Mouse (Mus musculus) limb, embryonic 10.5 days (tissue): ENCODE measurements at regions not wholly inside any gene's neighbourhood (a gene's known extent, or its start where the extent isn't known, plus 50 kb on each side); places are given as distances from the start of the nearest gene placed in this dataset.

Source experiments
- DNase-seq: peaks from one replicate; pipeline ENCODE4 v3.0.0-alpha.2; 2017; ENCODE audit warnings: low spot score
- H3K27ac ChIP-seq: fragments of 300-500 bp; sonication (generic); 2 replicates; pipeline ENCODE4 v1.5.1; 2016; ENCODE audit warnings: mild to moderate bottlenecking
- H3K27me3 ChIP-seq: fragments of 300-500 bp; sonication (generic); 2 replicates; pipeline ENCODE4 v1.6.1; 2016; ENCODE audit warnings: low read depth, mild to moderate bottlenecking; ENCODE audit not compliant: poor library complexity, severe bottlenecking
- H3K36me3 ChIP-seq: fragments of 300-500 bp; sonication (generic); 2 replicates; pipeline ENCODE4 v1.6.1; 2016; ENCODE audit warnings: mild to moderate bottlenecking, moderate library complexity
- H3K4me1 ChIP-seq: fragments of 300-500 bp; sonication (generic); 2 replicates; pipeline ENCODE4 v1.6.1; 2016
- H3K4me3 ChIP-seq: fragments of 300-500 bp; sonication (generic); 2 replicates; pipeline ENCODE4 v1.5.1; 2016; ENCODE audit warnings: mild to moderate bottlenecking, moderate library complexity
- H3K9me3 ChIP-seq: fragments of 300-500 bp; sonication (generic); replicated peaks from 2 replicates; pipeline ENCODE4 v1.6.1; 2016; ENCODE audit warnings: mild to moderate bottlenecking
- WGBS: fragments of 180-500 bp; shearing (Covaris S2); methylation state at CpG from one replicate; pipeline ENCODE4 v1.1.7; 2016; 5-methylcytosine and 5-hydroxymethylcytosine counted together

DNA sequence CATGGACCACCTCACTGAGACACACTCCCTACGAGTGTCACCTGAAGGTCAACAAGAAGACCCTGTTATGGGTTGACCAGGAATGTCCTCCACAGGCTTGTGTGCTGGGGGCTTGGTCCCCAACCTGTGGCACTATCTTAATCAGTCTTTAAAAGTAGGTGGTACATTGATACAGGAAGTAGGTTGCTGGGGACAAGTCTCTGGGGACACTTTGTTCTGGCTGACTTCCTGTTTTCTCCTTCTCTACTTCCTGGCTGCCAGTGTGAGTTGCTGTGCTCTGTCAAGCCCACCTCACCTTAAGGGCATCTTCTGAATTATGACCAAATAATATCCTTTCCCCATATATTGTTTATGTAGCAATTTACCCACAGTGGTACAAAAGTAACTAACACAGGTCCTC is 96.1 kb downstream of the Cct6b start:
- Histone ChIP-seq H3K9me3 (no peaks in the 10 kb centered on the region), H3K36me3 (no peaks in the 10 kb centered on the region), H3K4me1 (no peaks in the 10 kb centered on the region), H3K27ac (no peak overlapping the region), H3K4me3 (no peak overlapping the region), H3K27me3 (0 out of 2 replicates have a peak, but pooled peaks cover 4% of the 10 kb centered on the region)
- 89% methylated on average over 1 of the region's 1 CpGs for WGBS
- DNase-seq: no peak

DNA sequence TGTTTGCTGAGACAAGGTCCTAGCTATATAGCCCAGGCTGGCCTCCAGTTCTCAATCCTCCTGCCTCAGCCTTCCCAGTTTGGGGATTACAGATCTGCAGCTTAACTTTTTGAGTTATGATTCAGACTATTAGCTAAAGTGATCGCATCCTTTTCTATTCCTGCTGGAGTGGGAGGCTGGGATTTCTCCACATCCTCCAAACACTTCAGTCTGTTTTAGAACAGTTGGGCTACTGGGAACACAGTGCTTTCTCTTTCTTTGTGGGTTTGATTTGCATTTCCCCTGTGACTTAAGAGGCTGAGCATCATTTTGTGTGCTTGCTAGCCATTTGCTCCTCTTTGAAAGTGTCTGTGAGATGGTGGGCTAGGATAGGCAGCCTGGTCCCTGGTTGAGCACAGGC is 100.0 kb downstream of the Cct6b start:
- Histone ChIP-seq H3K27me3 (peaks cover 4% of the 10 kb centered on the region; the same call in 1 of the 2 replicates), H3K4me1 (no peaks in the 10 kb centered on the region), H3K27ac (no peak overlapping the region), H3K4me3 (no peak overlapping the region), H3K9me3 (no peaks in the 10 kb centered on the region), H3K36me3 (no peaks in the 10 kb centered on the region)
- no peak for DNase-seq
- whole genome bisulfite sequencing: 88% methylated on average over 1 of the region's 1 CpGs

DNA sequence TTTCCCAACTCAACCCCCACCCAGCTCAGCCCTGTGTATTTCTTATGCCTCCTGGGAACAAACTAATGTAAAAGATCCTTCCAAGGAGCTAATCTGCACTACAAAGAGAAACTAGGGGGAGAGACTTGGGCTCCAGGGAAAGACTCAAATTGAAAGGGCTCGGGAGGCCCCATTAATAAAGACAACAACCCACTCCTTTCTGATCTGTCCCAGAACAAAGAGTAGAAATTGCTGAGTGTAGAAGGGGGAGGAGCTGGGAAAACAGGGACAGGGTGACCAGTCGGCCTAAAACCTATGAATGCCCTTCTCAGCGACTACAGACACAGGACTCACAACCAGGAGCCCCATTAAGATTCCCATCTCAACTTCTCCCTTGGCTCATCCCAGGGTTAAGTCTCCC is 102.0 kb downstream of the Cct6b start:
- H3K4me3 ChIP-seq: no peak overlapping the region
- 4% methylated on average over 3 of the region's 3 CpGs for WGBS
- H3K9me3 ChIP-seq: no peaks in the 10 kb centered on the region
- DNase-seq: no peak
- no peaks in the 10 kb centered on the region for H3K36me3 ChIP-seq
- peaks cover 4% of the 10 kb centered on the region; the same call in 1 of the 2 replicates for H3K27me3 ChIP-seq
- H3K27ac ChIP-seq: no peak overlapping the region
- H3K4me1 ChIP-seq: no peaks in the 10 kb centered on the region

DNA sequence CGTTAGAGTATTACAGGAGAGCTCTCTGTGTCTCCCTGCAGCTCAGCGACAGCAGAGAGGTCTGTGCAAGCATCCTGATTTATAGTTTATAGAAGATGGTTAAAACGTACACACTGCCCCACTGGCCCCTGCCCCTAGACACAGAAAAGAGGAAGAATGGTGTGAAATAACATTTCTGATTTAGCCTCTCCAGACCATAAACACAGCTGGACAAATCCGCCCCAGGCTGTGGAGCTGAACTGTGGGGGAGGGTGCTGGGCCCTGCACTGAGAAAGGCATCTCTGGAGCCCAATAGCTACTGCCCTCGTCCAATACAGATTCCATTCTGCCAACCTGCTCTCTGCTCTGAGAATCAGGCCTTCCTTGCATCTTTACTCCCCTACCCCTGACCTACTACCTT is 112.4 kb downstream of the Cct6b start:
- no peak overlapping the region for H3K4me3 ChIP-seq
- DNase-seq: peak; percentile 35
- H3K9me3 ChIP-seq: no peaks in the 10 kb centered on the region
- no peaks in the 10 kb centered on the region for H3K36me3 ChIP-seq
- peaks cover 28% of the 10 kb centered on the region for H3K4me1 ChIP-seq
- H3K27me3 ChIP-seq: peaks cover 16% of the 10 kb centered on the region; the same call in 1 of the 2 replicates
- no peak overlapping the region for H3K27ac ChIP-seq
- WGBS: 27% methylated on average over 5 of the region's 5 CpGs

- Histone ChIP-seq H3K27me3 (peaks cover 30% of the 10 kb centered on the region; the same call in 1 of the 2 replicates), H3K4me1 (peaks cover 22% of the 10 kb centered on the region), H3K9me3 (no peaks in the 10 kb centered on the region), H3K36me3 (no peaks in the 10 kb centered on the region), H3K27ac (no peak overlapping the region), H3K4me3 (no peak overlapping the region)
- DNase-seq: no peak
- 43% methylated on average over 4 of the region's 4 CpGs for WGBS
Observed at GRCm38 (mm10) chr11:82638513-82638912, 125.6 kb downstream of the Cct6b start.

GRCm38 (mm10) chr11:82632191-82632590 is 131.9 kb downstream of the Cct6b start:
- no peak overlapping the region for H3K27ac ChIP-seq
- H3K36me3 ChIP-seq: no peaks in the 10 kb centered on the region
- 90% methylated on average over 1 of the region's 1 CpGs for WGBS
- no peak for DNase-seq
- H3K4me3 ChIP-seq: no peak overlapping the region
- H3K9me3 ChIP-seq: no peaks in the 10 kb centered on the region
- peaks cover 18% of the 10 kb centered on the region; the same call in 1 of the 2 replicates for H3K27me3 ChIP-seq
- H3K4me1 ChIP-seq: peaks cover 11% of the 10 kb centered on the region

GRCm38 (mm10) chr11:82631387-82631786 is 132.7 kb downstream of the Cct6b start:
- WGBS: 32% methylated on average over 4 of the region's 4 CpGs
- no peak overlapping the region for H3K27ac ChIP-seq
- DNase-seq: no peak
- no peaks in the 10 kb centered on the region for H3K9me3 ChIP-seq
- peaks cover 11% of the 10 kb centered on the region; the same call in 1 of the 2 replicates for H3K27me3 ChIP-seq
- H3K4me3 ChIP-seq: no peak overlapping the region
- peaks cover 11% of the 10 kb centered on the region for H3K4me1 ChIP-seq
- H3K36me3 ChIP-seq: no peaks in the 10 kb centered on the region

DNA sequence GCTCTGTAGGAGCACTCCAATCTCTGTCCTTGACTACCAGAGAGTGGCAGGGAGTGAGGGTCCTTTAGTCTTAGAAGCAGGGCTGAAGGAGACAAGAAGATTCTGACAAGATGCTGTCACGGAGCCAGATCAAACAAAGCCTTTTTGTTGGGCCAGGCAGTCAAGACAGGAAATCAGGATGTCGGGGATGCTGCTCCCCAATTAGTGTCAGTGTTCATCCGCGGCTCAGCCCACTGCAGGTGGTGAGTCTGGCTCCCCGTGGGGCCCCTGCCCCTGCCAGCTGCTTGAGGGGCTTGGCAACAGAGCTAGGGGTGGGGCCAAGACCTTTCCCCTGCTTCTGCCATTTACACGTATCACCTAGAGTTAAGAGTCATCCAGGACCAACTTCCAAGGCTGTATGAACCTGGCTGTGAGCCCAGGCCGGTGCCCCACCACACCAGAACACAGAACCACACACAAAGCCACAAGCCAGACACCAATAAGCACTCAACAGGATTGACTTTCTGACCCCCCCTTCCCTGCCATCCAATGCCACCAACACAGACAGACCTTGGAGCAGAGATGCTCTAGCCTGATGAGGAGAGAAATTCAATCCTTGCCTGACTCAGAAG is 137.5 kb downstream of the Cct6b start:
- Histone ChIP-seq H3K27ac (no peak overlapping the region), H3K36me3 (no peaks in the 10 kb centered on the region), H3K4me3 (no peak overlapping the region), H3K4me1 (peaks cover 6% of the 10 kb centered on the region), H3K9me3 (no peaks in the 10 kb centered on the region), H3K27me3 (peaks cover 10% of the 10 kb centered on the region; the same call in 1 of the 2 replicates)
- 52% methylated on average over 7 of the region's 7 CpGs for WGBS
- no peak for DNase-seq

GRCm38 (mm10) chr11:82621061-82621460 is 143.1 kb downstream of the Cct6b start:
- WGBS: 92% methylated on average over 10 of the region's 10 CpGs
- no peaks in the 10 kb centered on the region for H3K36me3 ChIP-seq
- H3K4me1 ChIP-seq: peaks cover 5% of the 10 kb centered on the region; the same call in 1 of the 2 replicates

GRCm38 (mm10) chr11:82619418-82619817 is 144.7 kb downstream of the Cct6b start:
- peaks cover 5% of the 10 kb centered on the region; the same call in 1 of the 2 replicates for H3K4me1 ChIP-seq
- H3K4me3 ChIP-seq: no peak overlapping the region
- H3K36me3 ChIP-seq: no peaks in the 10 kb centered on the region
- 58% methylated on average over 2 of the region's 2 CpGs for WGBS
- no peaks in the 10 kb centered on the region for H3K9me3 ChIP-seq
- no peak for DNase-seq
- peaks cover 31% of the 10 kb centered on the region for H3K27me3 ChIP-seq
- H3K27ac ChIP-seq: no peak overlapping the region

More at GRCm38 (mm10) chr11:82621061-82621460, 143.1 kb downstream of the Cct6b start:
- Histone ChIP-seq H3K27me3 (peaks cover 31% of the 10 kb centered on the region), H3K27ac (no peak overlapping the region), H3K9me3 (no peaks in the 10 kb centered on the region), H3K4me3 (no peak overlapping the region)
- DNase-seq: no peak

DNA sequence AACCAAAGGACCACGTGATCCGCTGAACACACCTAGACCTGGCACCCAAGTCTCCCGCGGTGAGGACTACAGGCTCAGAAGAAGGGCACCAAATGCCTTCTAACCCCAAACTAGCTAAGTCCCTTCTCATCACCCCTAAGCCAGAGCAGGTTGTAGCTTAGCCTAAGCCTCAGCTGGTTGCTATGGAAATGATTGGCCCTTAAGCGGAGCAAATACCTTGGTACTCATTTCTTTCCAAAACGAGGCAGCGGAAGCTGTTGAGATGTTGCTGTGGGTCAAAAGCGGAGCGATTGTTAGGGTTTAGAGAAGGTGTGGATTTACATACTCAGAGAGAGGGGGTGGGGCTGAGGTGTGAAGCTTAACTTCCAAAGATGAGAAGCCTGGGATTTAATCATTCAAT is 145.7 kb downstream of the Cct6b start:
- H3K9me3 ChIP-seq: no peaks in the 10 kb centered on the region
- H3K27me3 ChIP-seq: peaks cover 31% of the 10 kb centered on the region
- WGBS: 3% methylated on average over 9 of the region's 9 CpGs
- H3K36me3 ChIP-seq: no peaks in the 10 kb centered on the region
- no peak overlapping the region for H3K27ac ChIP-seq
- H3K4me1 ChIP-seq: peaks cover 5% of the 10 kb centered on the region; the same call in 1 of the 2 replicates
- no peak overlapping the region for H3K4me3 ChIP-seq
- DNase-seq: no peak

DNA sequence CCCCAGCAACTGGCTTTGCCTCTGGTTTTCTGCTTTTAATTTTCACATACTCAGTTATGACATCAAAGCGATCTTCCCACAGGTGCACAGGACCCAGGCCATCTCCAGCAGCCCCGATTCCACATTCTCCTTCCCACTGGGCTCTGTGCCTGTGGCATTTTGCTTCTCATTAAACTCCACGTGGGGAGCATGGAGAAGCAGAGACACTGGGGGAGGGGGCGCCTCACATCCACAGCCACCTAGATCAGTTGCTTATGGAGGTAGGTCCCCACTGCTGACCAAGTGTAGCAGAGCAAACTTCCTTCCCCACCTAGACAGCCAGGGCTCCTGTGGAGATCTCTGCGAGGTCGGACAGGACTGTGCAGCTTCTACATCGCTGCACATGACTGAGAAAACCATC is 147.3 kb downstream of the Cct6b start:
- no peak overlapping the region for H3K27ac ChIP-seq
- H3K4me3 ChIP-seq: no peak overlapping the region
- peaks cover 27% of the 10 kb centered on the region for H3K27me3 ChIP-seq
- 71% methylated on average over 7 of the region's 7 CpGs for WGBS
- peaks cover 5% of the 10 kb centered on the region; the same call in 1 of the 2 replicates for H3K4me1 ChIP-seq
- no peak for DNase-seq
- H3K9me3 ChIP-seq: no peaks in the 10 kb centered on the region
- no peaks in the 10 kb centered on the region for H3K36me3 ChIP-seq

DNA sequence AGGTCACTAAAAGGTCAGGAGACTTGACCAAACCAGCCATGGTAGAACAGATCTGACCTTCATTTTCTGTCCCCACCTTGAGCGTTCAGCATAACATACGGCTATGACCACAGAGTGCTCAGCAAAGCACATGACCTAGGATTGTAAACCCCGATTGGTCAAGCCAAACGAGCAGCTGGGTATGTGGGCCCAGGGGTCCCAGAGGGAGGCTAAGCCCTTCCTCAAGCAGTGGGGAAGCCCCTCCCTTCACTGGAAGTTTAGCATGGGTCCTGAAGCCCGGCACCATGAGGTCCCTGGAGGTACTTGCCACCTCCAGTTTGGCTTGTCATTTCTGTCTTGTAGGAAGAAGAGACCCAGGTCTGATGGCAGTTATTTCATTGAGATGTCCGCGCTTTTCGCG is 149.8 kb downstream of the Cct6b start:
- Histone ChIP-seq H3K9me3 (no peaks in the 10 kb centered on the region), H3K36me3 (no peaks in the 10 kb centered on the region), H3K4me3 (no peak overlapping the region), H3K27me3 (peaks cover 37% of the 10 kb centered on the region), H3K4me1 (peaks cover 5% of the 10 kb centered on the region; the same call in 1 of the 2 replicates), H3K27ac (no peak overlapping the region)
- DNase-seq: no peak
- 87% methylated on average over 9 of the region's 9 CpGs for WGBS

- Histone ChIP-seq H3K4me1 (peaks cover 11% of the 10 kb centered on the region), H3K4me3 (no peak overlapping the region), H3K9me3 (no peaks in the 10 kb centered on the region), H3K36me3 (no peaks in the 10 kb centered on the region), H3K27ac (no peak overlapping the region), H3K27me3 (peaks cover 32% of the 10 kb centered on the region)
- peak; percentile 69 for DNase-seq
- WGBS: 23% methylated on average over 6 of the region's 6 CpGs
Observed at GRCm38 (mm10) chr11:82613503-82613902, 150.6 kb downstream of the Cct6b start.
